Mouse (Mus musculus) forebrain, embryonic 16.5 days (tissue): ENCODE measurements around the gene Cfd. TPM values are rescaled to one million over a fixed set of nuclear protein-coding genes. Genes with fewer than 3 reads are reported as not detected.

ENCODE experiments used
- ATAC-seq: fragments of 200-750 bp; cut with Nextera tagmentation; 2 replicates; pipeline ENCODE4 v1.8.0; 2017; ENCODE audit warnings: mild to moderate bottlenecking, moderate library complexity
- H3K27ac ChIP-seq: fragments of 300-500 bp; sonication (generic); 2 replicates; pipeline ENCODE4 v1.5.1; 2014; ENCODE audit warnings: low read length, control low read depth
- H3K27me3 ChIP-seq: fragments of 300-500 bp; sonication (generic); replicated peaks from 2 replicates; pipeline ENCODE4 v1.6.1; 2014; ENCODE audit warnings: low read length; ENCODE audit not compliant: control insufficient read depth, insufficient read depth
- H3K36me3 ChIP-seq: fragments of 300-500 bp; sonication (generic); 2 replicates; pipeline ENCODE4 v1.6.1; 2014; ENCODE audit not compliant: control insufficient read depth, insufficient read depth
- H3K4me1 ChIP-seq: fragments of 300-500 bp; sonication (generic); replicated peaks from 2 replicates; pipeline ENCODE4 v1.6.1; 2014; ENCODE audit warnings: low read length; ENCODE audit not compliant: control insufficient read depth, insufficient read depth
- H3K4me2 ChIP-seq: fragments of 300-500 bp; sonication (generic); 2 replicates; pipeline ENCODE4 v1.6.1; 2014; ENCODE audit warnings: mild to moderate bottlenecking, low read length, control low read depth
- H3K4me3 ChIP-seq: fragments of 300-500 bp; sonication (generic); replicated peaks from 2 replicates; pipeline ENCODE4 v1.5.1; 2014; ENCODE audit warnings: mild to moderate bottlenecking, low read length, control low read depth
- H3K9ac ChIP-seq: fragments of 300-500 bp; sonication (generic); replicated peaks from 2 replicates; pipeline ENCODE4 v1.6.1; 2014; ENCODE audit warnings: low read depth, low read length, control low read depth
- H3K9me3 ChIP-seq: fragments of 300-500 bp; sonication (generic); 2 replicates; pipeline ENCODE4 v1.6.1; 2016; ENCODE audit warnings: low read length; ENCODE audit not compliant: control insufficient read depth
- WGBS: fragments of 180-500 bp; shearing (Covaris S2); extraction: QIAGEN DNeasy Blood & Tissue Kit; methylation state at CpG from one replicate; pipeline ENCODE4 v1.1.7; 2014; 5-methylcytosine and 5-hydroxymethylcytosine counted together
- polyA plus RNA-seq: library from polyadenylated mRNA; unstranded; fragments of >200 nt; fragmentation: Nextera tagmentation; extraction: Ambion mirVana; gene quantifications from 2 replicates; pipeline ENCODE4 v1.2.1, GENCODE M21; 2015

The Cfd gene
- polyA plus RNA-seq, 1 experiment from 2014 or later, result not detected

DNA sequence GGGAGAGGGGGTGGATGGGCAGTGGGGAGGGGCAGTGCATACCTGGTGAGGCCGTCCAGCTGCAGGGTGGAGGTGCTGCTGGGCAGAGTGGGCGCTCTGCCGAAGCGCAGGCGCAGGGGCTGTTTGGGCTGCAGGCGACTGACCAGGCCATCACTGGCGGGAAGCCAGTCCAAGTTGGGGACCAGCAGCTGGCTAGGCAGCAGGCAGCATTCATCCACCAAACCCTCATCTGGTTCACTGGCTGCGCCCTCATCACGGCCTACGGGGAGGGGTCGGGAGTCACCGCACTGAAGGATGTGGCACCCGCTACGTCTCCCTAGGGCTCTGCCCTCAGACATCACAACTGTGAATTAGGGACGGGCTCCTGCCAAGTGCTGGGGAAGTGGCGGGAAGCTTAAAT is 5.7 kb downstream of the Cfd start:
- Histone ChIP-seq H3K36me3 (peaks cover 13% of the 10 kb centered on the region), H3K27me3 (no peaks in the 10 kb centered on the region), H3K27ac (no peak overlapping the region), H3K9me3 (no peaks in the 10 kb centered on the region), H3K4me1 (peaks cover 10% of the 10 kb centered on the region), H3K4me3 (no peak overlapping the region), H3K4me2 (no peak overlapping the region), H3K9ac (no peak overlapping the region)
- ATAC-seq, result no peak
- 91% methylated on average over 16 of the region's 16 CpGs for WGBS

DNA sequence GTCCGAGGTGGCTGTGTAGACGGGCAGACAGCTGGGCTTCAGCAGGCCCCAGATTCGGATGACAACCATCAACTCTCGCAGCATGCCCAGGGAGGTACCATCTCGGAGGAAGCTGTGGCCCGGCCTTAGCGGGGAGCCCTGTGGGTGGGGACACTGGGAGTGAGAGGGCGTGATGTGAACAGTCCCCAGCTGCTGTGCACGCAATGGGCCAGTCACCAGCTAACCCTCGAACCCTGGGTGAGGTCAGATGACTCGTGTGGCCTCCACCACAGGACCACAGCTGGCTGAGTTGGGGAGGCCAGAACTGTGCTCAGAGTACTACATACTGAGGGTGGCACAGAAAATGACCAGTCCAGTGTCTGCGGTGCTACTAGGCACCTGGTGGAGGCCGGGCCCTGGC is 6.2 kb downstream of the Cfd start:
- H3K36me3 ChIP-seq, result peaks cover 13% of the 10 kb centered on the region
- H3K4me1 ChIP-seq, result peaks cover 13% of the 10 kb centered on the region
- no peak overlapping the region for H3K9ac ChIP-seq
- H3K27me3 ChIP-seq, result no peaks in the 10 kb centered on the region
- ATAC-seq, result no peak
- no peak overlapping the region for H3K4me3 ChIP-seq
- no peaks in the 10 kb centered on the region for H3K9me3 ChIP-seq
- no peak overlapping the region for H3K4me2 ChIP-seq
- no peak overlapping the region for H3K27ac ChIP-seq
- 84% methylated on average over 13 of the region's 13 CpGs for WGBS

DNA sequence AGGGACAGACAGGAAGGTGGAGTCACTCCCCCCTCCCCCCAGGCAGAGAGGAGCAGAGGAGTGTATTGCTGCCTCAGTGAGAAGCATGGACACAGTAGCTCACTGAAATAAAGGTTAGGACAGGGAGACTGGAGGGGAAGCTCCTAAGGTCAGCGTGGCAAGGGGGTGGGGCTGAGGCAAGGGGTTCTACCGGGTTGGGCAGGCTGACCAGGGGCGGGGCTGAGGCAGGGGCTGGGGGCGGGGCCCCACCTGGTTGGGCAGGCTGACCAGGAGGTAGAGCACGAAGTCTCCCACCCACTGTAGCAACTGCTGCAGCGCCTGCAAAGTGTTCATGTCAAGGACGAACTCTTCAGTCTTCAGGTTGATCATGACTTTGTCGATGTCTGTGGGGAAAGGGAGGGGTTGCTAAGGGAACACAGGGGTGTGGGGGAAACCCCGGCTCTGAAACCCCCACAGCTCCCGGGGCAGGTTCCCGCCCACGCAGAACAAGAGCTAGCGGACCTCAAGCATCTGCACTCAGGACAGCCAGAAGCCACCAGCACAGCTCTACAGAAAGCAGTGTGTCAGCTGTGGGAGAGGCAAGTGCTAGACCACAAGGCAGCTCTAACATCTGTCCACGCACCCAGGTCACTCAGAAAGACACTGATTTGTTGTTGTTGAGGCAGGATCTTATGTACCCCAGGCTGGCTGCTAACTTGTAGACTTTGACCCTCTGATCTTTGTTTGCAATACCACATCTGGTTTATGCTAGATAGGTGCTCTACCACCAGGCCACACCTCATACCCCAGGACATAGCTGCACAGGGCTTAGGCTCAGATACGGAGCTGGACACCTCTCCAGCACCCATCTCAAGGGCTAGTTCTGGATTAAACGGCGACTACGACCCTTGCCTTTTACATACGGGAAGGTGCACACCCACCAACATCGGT is 6.9 kb downstream of the Cfd start:
- Histone ChIP-seq H3K4me2 (no peak overlapping the region), H3K27me3 (no peaks in the 10 kb centered on the region), H3K4me1 (peaks cover 13% of the 10 kb centered on the region), H3K9ac (no peak overlapping the region), H3K4me3 (no peak overlapping the region), H3K9me3 (no peaks in the 10 kb centered on the region), H3K27ac (no peak overlapping the region), H3K36me3 (peaks cover 13% of the 10 kb centered on the region)
- no peak for ATAC-seq
- 54% methylated on average over 20 of the region's 20 CpGs for WGBS

DNA sequence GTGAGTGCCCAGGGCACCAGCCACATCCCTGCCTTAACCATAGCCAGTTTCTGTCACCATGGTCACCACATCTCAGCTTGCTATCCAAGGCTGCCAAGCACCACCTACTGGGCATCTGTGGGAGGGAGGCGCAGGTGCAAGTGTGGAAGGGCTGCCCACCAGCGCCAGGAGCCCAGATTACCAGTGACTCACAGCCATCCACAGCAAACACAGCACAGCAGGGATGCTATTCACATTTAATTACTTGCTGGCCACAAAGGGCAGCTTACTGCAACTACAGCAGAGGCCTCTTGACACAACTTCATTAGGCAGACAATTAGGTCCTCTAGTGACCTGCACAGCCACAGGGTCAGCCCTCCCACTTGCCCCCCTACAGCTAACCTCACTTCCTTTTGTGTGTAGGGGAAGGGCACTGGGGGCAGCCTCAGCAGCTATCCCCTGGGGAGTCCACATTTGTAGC is 10.3 kb downstream of the Cfd start:
- no peak overlapping the region for H3K4me2 ChIP-seq
- peaks cover 16% of the 10 kb centered on the region for H3K36me3 ChIP-seq
- WGBS, result 14% methylated on average over 2 of the region's 2 CpGs
- no peak overlapping the region for H3K4me3 ChIP-seq
- H3K27ac ChIP-seq, result no peak overlapping the region
- H3K27me3 ChIP-seq, result no peaks in the 10 kb centered on the region
- H3K9me3 ChIP-seq, result no peaks in the 10 kb centered on the region
- ATAC-seq, result peak; percentile 79
- H3K4me1 ChIP-seq, result peaks cover 13% of the 10 kb centered on the region
- H3K9ac ChIP-seq, result no peak overlapping the region; the same call in 1 of the 2 replicates

DNA sequence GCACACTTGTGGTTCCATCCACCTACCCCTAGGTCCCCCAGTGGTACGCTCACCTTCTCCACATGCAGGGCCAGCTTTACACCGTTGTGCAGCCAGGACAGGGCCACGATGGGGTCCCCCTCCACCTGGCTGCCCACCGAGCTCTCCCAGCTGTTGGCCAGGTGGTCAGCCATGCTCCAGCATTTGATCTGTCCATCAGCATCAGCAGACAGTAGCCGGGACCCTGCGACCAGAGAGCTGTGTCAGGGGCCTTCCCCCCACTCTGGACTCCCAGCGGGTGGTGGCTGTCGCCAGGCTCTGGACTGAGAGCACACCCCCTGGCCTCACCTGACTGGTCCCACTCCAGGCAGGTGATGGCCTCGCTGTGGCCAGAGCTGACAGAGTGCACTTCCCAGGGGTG is 16.1 kb downstream of the Cfd start:
- Histone ChIP-seq H3K9me3 (no peaks in the 10 kb centered on the region), H3K36me3 (peaks cover 6% of the 10 kb centered on the region), H3K9ac (no peak overlapping the region), H3K4me2 (no peak overlapping the region), H3K4me1 (peaks cover 9% of the 10 kb centered on the region), H3K27ac (no peak overlapping the region), H3K4me3 (no peak overlapping the region), H3K27me3 (no peaks in the 10 kb centered on the region)
- 95% methylated on average over 9 of the region's 9 CpGs for WGBS
- ATAC-seq, result no peak

DNA sequence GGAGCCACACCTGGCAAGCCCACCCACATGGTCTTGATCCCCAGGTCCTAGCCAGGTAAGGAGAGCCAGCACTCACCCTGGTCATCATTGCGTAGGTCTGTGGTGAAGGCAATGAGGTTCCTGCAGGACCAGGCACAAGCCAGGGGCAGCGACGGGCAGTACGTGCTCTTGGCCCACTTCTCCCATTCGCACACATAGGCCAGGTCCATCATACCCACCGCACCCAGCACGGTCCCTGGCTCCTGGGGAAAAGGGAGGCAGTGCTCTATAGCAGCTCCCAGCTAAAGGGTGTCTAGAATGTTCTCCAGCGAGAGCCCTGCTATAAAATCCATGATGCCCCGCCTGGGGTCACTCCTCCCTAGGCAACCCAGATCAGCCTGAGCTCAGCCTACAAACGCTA is 16.8 kb downstream of the Cfd start:
- no peak overlapping the region for H3K9ac ChIP-seq
- no peaks in the 10 kb centered on the region for H3K27me3 ChIP-seq
- peaks cover 6% of the 10 kb centered on the region for H3K36me3 ChIP-seq
- WGBS, result 95% methylated on average over 10 of the region's 10 CpGs
- H3K27ac ChIP-seq, result no peak overlapping the region
- no peak overlapping the region for H3K4me3 ChIP-seq
- H3K4me2 ChIP-seq, result no peak overlapping the region
- no peaks in the 10 kb centered on the region for H3K9me3 ChIP-seq
- ATAC-seq, result no peak
- peaks cover 9% of the 10 kb centered on the region for H3K4me1 ChIP-seq

DNA sequence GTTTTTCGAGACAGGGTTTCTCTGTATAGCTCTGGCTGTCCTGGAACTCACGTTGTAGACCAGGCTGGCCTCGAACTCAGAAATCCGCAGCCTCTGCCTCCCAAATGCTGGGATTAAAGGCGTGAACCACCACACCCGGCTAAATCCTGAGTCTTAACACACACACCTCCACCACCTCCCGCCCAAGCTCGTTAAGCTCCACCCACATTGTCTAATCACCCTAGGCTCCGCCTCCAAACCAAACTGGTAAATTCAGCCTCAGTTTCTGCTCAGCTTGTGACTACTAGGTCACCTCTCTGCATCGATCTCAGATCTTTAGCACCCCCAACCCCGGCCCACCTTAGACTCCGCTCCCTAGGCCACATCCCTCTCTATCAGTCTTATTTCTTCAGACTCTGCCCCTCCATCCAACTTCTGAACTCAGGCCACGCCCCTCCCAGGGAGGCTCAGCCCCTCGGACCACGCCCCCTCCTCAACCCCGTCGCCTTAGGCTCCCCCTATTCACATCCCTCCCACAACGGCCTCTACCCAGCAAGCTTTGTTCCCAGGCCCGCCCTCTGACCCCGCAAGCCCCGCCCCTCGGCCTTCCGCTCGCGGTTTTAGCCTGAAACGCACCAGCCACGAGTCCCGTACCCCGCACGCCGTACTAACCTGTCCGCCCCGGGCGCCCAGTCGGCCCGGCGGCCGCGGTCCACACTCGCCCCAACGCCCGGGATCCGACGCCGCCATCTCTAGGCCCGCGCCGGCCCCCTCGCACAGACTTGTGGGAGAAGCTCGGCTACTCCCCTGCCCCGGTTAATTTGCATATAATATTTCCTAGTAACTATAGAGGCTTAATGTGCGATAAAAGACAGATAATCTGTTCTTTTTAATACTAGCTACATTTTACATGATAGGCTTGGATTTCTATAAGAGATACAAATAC is 17.8 kb downstream of the Cfd start, which contains the start of gene Med16:
Gene Med16 (minus strand): TSS at position 757 of the 925 bp plus-strand sequence.
- ATAC-seq, result peak; percentile 91
- peaks cover 8% of the 10 kb centered on the region for H3K36me3 ChIP-seq
- no peaks in the 10 kb centered on the region for H3K9me3 ChIP-seq
- peak within 1 kb of the TSS; percentile 94 for H3K4me3 ChIP-seq
- no peaks in the 10 kb centered on the region for H3K27me3 ChIP-seq
- H3K9ac ChIP-seq, result peak within 1 kb of the TSS; percentile 99
- peak within 1 kb of the TSS; percentile 99 for H3K27ac ChIP-seq
- peaks cover 9% of the 10 kb centered on the region for H3K4me1 ChIP-seq
- H3K4me2 ChIP-seq, result peak within 1 kb of the TSS; percentile 55
- 1% methylated on average over 52 of the region's 52 CpGs for WGBS

DNA sequence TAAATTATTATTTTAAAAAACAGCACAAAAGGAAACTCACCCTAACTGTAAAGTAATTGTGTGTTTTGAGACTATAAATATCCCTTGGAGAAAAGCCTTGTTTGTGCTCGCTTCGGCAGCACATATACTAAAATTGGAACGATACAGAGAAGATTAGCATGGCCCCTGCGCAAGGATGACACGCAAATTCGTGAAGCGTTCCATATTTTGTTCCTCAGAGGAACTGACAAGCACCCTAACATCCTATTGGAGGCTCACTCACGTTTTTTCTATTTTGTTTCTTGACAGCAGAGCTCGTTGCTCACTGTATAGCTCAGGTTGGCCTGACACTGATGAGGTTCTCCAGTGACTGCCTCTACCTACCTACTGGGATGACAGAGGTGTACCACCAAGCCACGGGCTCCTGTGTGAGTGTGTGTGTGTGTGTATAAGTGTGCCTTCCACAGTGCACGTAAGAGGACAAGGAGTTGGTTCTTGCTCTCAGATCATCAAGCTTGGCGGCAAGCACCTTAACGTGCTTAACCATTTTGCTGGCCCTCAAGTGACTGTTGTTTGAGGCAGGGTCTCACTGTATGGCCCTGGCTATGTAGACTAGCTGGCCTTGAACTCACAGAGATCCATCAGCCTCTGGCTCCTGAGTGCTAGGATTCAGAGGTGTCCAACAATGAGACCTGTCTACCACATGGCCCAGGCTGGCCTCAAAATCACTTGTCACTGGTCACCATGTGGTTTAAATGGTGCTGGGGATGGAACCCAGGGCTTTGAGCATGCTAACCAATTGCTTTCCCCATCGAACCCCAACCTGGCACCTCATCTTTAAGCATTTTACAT is 18.7 kb downstream of the Cfd start:
- Histone ChIP-seq H3K4me2 (peak overlapping the region; percentile 55), H3K4me1 (peaks cover 15% of the 10 kb centered on the region), H3K27ac (peak overlapping the region; percentile 92), H3K9ac (peak overlapping the region; percentile 51), H3K36me3 (peaks cover 8% of the 10 kb centered on the region), H3K9me3 (no peaks in the 10 kb centered on the region), H3K4me3 (peak overlapping the region; percentile 27), H3K27me3 (no peaks in the 10 kb centered on the region)
- WGBS, result 24% methylated on average over 14 of the region's 14 CpGs
- peak; percentile 60 for ATAC-seq
